Mouse (Mus musculus) gastrocnemius, postnatal 36 days (tissue): ENCODE results near the gene Magi1. TPM values are rescaled to one million over a fixed set of nuclear protein-coding genes. Genes with fewer than 3 reads are reported as not detected.

Source experiments
- DNase-seq, 2 experiments: peaks; one replicate each; pipeline ENCODE4 v3.0.0; 2022
- intact Hi-C: fragments of 180-260 bp; cut with DNase I; formaldehyde crosslinking; loops from one replicate; pipeline ENCODE4 v1.15.1; 2025
- total RNA-seq, 2 experiments: library from RNA; stranded (reverse); gene quantifications; 2 replicates each; pipeline ENCODE4 v1.2.3; 2021

Magi1 gene
- total RNA-seq, 2 experiments from 2014 or later, result 3.2 to 3.9 TPM

DNA sequence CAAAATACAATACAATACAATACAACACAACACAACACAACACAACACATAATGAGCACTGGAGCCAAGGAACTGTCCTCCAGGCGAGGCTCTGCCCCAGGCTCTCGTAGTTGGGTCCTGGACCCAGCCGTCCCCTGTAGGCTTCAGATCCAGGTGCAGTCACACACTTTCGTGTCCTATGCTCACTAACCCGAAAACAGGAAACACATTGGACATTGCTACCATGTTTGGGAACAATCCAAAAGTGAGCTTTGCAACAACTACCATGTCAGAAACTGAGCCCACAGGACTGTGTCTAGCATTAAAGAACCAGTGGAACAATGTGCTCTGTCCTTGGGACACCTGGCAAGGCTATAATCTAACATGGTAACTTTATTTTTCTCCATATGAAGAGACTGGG, 22.9 kb downstream of the Magi1 start:
- DNase-seq, result no peak
- intact Hi-C loops, result no loop called here

DNA sequence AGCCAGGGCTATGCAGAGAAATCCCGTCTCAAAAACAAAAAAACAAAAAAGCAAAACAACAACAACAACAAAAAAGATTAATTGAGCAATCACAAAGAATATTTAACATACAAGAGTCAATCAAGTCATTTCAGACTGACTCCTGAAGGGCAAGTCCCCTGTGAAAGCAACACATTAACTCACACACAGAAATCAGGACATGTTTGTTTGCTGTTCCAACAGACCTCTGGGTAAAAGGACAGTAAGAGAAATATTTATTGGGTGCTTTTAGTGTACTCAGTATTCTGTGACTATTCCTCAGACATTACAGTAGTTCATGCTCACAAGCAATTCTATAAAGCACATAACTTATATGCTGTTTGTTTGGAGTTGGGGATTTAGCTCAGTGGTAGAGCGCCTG, 23.7 kb downstream of the Magi1 start:
- intact Hi-C loops, result no loop called here
- DNase-seq, result no peak

DNA sequence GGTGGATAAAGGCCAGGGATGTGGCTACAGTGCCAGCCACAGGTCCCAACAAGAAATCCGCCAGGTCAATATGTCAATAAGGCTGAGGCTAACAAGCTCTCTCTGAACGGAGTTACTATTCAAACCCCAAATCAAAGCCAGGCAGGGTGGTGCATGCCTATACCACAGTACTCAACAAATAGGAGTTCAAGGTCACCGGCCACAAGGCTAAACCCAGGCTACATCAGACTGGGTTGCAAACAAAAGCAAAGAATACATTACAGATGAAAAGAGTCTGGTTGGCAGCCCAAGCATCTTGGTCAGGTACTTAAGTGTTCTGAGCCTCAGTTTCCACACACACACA, 25.9 kb downstream of the Magi1 start:
- intact Hi-C loops, result no loop called here
- no peak for DNase-seq

DNA sequence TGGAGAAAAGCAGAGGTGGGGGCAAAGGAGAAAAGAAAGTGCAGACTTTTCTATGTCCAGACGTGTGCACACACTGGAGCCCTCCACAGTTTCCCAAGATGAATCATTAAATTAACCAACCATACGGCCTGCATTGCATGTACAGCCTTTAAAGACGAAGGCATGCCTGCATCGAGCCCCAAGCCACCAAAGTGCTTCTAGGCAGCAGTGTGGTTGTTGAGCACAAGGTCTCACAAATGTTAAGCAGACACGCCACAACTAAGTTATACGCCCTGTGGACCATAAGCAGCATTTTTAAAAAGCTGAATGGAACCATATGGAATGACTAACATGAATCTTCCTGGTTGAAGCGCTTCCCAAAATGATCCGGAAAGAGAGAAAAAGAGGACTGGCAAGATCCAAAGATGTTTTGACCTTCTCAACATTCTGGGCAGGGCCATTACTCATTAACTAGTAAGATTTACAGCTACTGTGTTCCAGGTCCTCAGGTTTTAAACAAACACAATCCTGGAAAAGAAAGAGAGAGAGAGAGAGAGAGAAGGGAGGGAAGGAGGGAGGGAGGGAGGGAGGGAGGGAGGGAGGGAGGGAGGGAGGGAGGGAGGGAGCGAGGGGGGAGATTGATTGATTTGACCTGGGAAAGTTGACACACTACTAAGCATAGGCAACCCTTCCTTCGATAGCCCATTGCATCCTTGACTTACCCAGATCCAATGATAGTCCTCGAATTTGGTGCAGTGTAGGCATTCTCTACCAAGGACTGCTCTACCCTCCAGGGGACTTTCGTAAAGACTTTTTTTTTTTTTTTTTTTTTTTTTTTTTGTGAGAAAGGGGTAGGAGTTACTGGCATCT, 26.5 kb downstream of the Magi1 start:
- intact Hi-C loops, result no loop called here

DNA sequence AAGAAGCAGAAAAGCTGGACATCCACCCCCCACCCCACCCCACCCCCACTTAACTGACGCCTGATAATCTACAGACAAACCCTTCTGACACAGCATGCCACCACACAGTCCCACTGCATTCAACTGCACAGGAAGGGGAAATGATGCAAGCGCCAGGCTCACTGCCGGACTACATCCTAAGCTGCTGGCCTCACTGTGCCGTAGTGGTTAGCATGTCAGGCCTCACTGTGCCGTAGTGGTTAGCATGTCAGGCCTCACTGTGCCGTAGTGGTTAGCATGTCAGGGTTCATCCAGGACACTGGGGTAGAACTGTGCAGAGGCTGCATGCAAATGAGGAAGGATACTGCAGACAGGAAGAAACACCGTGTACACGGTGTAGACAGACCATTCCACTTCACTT, 29.8 kb downstream of the Magi1 start:
- DNase-seq, result no peak
- intact Hi-C loops, result no loop called here

More for the DNA sequence above, 26.5 kb downstream of the Magi1 start:
- DNase-seq, result no peak

DNA sequence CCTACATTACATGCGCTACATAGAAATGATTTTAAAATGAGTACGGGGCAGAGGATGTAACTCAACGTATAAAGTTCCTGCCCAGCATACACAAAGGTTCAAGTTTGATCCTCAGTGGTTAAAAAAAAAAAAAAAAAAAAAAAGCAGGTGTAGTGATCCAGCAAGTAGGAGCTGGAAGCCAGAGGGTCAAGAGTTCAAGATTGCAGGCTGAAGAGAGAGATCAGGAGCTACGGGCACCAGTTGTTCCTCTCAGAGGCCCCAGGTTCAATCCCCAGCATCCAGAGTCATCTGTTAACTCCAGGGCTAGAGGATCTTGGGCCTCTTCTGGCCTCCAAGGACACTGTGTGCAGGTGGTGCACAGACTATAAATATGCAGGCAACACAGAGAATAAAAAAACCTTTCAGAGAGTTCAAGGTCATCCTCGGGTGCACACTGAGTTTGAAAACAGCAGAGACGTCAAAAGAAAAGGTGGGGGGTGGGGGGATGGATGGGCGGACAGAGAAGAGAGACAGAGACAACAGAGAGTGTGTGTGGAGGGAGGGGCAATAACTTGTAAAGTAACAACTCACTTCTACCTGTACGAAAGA, 32.3 kb downstream of the Magi1 start:
- intact Hi-C loops, result no loop called here
- no peak for DNase-seq

DNA sequence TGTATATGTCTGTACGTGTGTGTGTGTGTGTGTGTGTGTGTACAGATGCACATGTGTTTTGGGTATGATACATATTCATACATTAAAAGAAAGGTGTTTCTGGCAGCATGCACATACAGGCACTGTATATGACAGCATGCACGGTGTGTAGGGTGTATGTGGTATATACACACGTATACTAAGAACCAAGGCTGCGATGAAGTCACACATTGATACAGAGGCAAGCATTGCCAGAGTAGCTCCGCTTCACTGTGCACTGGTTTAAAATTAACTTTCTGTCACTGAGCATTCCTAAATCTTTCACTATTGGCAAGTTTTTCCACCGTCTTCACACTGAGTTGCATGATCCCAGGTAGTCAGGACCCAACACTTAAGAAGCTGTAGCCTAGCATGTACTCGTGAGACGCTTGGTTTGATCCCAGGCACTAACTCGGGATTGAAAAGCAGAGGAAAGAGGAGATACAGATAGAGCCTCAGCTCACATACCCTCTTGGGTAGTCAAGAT, 34.4 kb downstream of the Magi1 start:
- intact Hi-C loops, result no loop called here
- no peak for DNase-seq

DNA sequence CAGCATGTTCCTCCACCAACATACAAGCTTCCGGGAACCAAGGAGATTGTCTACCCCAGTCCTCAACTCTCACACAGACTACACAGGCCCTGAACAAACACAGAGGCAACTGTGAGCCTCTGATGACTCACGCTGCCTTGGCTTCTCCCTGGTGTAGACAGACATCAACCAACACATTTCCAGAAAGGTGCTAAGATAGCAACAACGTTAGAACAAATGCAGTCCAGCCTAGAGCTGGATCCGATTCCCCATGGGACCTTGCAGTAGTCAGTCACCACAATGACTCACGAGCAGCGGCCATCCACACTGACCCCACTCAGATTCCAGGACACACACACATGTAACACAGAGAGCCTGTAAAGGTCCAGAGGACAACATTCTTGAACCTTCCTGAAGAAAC, 42.5 kb downstream of the Magi1 start:
- intact Hi-C loops, result no loop called here
- no peak for DNase-seq

DNA sequence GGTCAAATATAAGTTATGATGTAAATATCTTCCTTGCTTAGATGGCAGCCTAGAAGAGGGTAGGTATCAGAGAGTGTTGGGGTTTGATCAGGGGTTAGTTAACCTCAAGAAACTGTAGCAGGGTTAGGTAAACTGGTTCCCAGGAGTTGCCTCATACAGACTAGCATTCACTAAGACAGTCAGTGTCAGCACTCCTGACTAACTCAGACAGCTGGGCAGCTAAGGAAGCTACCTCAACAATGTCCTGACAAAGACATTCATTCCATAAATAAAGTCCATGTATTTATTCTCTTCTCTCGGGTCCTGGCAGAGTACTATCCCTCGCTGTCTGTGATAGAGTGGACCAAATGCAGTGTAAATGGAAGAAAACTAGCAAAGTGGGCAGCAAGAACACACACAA, 45.1 kb downstream of the Magi1 start:
- no peak for DNase-seq
- intact Hi-C loops, result no loop called here

DNA sequence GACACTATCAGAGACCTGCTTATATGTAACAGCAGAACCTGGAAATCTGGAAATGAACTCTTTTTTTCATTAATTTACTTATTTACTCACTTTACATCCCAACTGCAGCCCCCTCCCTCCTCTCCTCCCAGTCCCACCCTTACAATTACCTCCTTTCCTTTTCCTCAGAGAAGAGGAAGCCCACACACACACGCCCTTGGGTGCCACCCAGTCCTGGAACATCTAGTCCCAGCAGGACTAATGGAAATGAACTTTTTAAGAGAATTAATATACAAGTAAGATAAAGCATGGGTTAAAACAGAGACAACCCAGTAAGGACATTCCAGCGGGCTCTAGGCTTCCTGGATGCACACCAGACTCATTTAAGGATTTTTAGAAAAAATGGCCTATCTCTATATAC, 46.8 kb downstream of the Magi1 start:
- intact Hi-C loops, result no loop called here

DNA sequence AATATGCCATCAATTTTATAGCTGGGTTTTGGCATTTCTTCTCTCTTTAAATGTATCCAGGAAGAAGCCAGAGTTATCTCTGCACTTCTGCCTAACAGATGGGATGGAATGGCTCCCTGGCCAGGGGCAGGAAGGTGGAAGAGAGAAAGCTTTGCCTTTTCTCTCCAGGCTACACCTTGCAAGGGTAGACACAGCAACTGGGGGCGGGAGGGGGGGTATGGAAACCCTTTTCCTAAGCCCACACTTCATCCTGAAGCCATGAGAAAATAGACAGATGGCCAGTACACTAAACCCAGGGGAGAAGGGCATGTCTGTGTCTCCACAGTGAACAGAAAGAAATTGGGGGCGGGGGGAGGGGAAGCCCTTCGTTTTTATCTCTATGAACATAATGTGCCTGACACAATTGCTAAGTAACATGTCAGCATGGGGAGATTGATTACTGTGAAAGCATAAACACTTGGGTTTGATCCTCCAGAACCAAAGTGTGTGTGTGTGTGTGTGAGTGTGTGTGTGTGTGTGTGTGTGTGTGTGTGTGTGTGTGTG, 51.4 kb downstream of the Magi1 start:
- no peak for DNase-seq
- intact Hi-C loops, result no loop called here

More for the DNA sequence above, 46.8 kb downstream of the Magi1 start:
- DNase-seq, result no peak

DNA sequence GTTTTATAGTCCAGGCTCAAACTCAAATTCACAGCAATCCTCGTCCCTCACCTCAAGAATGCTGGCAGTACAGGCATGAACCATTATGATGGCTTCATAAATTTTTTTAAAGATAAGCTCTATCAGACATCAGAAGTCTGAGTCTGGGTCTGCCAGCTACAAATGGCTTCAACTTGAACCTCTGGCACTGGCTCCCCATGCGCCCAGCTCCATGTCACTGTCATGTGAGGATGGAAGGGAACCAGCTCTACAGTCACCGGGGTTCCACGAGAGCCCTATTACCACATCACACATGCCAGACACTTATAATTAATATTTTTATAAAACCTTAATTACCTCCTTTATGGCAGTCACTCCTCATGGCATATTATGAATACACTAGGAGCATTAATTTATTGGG, 51.9 kb downstream of the Magi1 start:
- no peak for DNase-seq
- intact Hi-C loops, result no loop called here

DNA sequence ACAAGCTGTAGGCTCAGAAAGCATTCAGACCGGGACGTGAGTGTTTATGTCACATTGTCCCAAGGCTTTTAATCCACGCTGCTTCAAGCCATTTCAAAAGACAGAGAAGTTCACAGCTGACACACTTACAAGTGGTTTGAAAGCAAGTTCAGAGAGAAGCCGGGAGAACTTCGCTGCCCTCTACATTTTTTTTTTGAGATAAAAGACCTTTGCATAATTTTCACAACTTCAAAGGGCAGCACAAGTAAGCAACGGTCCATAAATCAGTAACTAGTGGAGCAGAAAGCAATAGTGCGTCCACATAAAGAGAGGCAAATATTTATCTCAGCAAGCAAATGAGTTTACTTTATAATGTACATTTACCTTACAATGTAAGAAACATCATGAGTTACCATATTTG, 52.4 kb downstream of the Magi1 start:
- DNase-seq, result no peak
- intact Hi-C loops, result no loop called here

DNA sequence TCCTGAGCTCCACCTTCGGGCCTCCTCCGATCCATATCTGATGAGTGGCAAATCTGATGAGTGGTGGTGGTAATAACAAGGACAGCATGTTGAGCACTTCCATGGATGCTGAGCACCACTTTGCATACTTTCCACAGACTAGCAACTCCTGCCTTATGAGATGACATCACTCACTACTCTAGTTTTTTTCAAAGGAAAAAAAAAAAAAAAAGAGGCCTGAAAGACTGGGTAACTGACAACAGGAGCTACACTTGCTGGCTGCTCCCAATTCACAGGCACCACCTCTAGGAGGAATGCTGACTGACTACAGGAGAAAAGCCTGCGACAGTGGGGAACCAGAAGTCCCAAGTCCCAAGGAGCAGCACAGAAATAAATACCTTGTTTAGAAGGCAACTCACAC, 52.8 kb downstream of the Magi1 start:
- DNase-seq, result no peak
- intact Hi-C loops, result no loop called here

DNA sequence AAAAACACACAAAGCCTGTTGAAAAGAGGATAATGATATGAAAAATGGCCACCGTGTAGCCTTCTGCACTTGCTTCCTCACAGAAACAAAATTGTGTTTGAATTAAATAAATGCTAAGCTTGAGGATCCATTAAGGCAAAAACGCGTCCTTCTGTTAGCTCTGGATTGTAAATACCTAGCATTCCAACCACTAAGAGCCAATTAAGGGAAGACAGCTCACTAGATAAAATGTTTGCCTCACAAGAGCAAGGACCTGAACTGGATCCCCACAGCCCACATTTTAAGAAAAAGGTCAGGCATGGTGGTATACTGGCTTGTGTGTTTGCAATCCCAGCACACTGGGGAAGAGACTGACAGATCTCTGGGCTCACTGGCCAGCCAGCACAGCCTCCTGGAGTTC, 53.6 kb downstream of the Magi1 start:
- intact Hi-C loops, result no loop called here
- no peak for DNase-seq

DNA sequence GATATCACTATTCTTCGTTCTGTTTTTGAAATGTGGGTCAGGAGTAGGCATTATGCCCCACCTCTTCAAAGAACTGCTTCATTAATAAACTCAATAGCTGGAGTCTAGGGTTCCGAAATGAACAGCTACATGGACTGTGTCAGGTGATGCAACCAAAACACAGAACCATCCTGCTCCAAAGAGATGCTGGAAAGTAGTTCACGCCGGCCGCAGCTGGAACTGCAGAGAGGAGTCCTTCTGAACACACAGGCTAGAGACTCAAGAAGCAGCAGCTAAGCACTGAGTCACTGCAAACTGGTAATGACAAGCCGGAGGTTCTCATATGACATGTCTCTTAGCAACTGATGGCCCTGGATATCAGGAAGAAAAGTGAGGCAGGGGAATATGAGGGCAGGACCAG, 57.5 kb downstream of the Magi1 start:
- no peak for DNase-seq
- intact Hi-C loops, result no loop called here

DNA sequence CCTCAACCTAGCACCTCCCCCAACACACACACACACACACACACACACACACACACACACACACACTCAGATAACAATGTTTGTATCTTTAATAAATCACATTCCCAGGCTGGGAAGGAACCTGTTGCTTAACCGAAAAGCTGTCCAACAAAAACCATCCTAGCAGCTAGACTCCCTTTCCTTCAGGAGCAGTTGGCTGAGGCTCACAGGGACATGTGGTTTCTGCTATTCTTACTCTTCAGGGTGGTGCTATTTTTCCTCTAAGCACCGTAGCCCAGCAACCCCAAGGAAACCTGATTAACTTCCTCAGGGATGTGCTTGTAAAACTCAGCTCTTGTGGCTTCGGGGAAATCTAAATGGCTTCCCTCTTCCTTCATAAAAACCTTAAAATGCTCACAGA, 57.9 kb downstream of the Magi1 start:
- intact Hi-C loops, result no loop called here
- no peak for DNase-seq

DNA sequence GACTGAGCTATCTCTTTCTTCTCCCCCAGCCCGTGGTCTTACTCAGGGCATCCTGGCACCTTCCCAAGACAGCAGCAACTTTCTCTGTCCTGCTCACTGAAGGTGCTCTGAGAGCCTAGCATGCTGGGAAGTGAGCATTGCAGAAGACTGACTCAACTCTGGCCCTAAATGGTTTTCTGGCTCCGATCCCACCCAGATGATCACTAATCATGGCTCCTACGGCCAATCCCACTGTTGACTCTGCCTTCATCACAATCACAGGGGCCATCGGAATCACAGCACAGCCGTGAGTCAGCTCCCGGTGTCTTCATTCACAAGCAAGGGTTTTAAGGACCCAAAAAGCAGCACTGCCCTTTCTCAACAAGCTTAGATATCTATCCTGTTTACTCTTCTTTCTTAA, 58.6 kb downstream of the Magi1 start:
- intact Hi-C loops, result no loop called here
- no peak for DNase-seq

DNA sequence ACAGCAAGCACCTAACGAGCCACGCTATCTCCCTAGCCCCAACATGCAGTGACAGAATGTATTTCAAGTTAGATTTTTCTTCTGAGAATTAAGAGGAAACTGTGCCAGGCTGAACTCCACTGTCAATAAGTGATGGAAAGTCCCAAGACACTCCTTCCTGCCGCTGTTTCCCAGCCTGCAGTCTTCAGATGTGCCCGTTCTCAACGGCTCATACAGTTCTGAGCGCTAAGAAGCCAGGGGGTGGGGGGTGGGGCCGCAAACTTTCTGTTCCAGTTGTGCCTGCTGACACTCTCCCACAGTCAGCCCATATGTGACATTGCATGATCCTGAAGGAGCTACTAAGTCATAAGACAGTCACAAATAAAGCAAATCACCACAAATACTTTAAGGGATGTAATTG, 61.5 kb downstream of the Magi1 start:
- no peak for DNase-seq
- intact Hi-C loops, result no loop called here

DNA sequence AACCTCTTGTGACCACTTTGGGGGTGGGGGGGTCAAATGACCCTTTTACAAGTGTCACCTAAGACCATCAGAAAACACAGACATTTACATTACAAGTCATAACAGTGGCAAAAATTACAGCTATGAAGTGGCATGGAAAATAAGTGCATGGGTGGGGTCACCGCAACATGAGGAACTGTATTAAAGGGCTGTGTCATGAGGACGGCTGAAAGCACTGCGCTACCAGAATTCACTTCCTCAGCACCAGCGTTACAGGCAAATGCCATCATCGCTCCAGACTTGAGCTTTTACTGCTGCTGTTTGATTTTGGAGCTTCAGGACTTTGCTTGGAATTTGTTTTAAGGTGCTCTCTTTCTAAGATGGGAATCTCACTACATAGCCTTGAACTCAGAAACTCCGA, 62.0 kb downstream of the Magi1 start:
- DNase-seq, result no peak
- intact Hi-C loops, result no loop called here

DNA sequence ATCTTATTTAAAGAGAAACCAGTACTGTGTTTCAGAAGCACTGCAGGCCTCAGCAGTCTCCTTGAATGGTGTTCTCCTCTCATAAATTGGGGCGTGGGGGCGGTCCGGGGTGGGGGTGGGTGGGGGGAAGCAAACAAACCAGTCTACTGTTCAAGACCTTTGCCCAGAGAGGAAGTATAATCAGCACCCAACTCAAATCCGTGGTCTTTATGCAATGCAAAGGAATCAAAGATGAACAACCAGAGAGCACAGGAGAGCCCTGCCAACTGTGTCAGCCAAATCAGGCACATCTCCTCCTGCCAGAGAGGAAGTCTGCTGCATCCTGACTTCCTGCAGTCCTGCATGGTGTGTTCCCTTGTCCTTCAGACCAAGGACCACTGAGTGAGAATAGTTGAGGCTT, 65.6 kb downstream of the Magi1 start:
- DNase-seq, result no peak
- intact Hi-C loops, result no loop called here

DNA sequence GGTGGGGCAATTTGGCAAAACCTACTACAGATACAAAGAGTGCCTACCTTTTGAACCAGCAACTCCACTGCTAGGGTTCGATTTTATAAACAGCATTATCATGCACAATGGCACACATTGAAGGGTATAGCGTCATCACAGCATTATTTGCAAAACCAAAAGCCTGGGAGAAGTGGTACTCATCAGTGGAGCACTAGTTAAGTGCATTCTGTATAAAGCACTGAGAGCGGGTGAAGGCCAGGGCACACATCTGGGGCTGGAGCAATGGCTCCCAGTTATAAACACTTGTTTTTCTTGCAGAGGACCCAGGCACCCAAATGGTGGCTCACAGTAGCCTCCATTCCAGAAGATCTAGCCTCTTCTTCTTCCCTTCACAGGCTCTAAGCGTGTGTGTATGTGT, 67.9 kb downstream of the Magi1 start:
- DNase-seq, result no peak
- intact Hi-C loops, result no loop called here
